Mouse (Mus musculus): ENCODE measurements around the gene Fry.
"Not testable (repeated sequence)": the region's sequence is repeated elsewhere in the genome, so short reads cannot be mapped to it uniquely, and the experiment has no call there.

The Fry gene

GRCm38 (mm10) chr5:150477364-150477763 lies 358.9 kb downstream of the Fry start:
- DNase-seq = no peak

GRCm38 (mm10) chr5:150478612-150479011 lies 360.2 kb downstream of the Fry start:
- no peak for DNase-seq

- peak; percentile 9 for DNase-seq
Observed at GRCm38 (mm10) chr5:150485198-150485597, 366.8 kb downstream of the Fry start.

GRCm38 (mm10) chr5:150490285-150490684 lies 371.8 kb downstream of the Fry start:
- DNase-seq = no peak

- no peak for DNase-seq
Observed at GRCm38 (mm10) chr5:150490821-150491220, 372.4 kb downstream of the Fry start.

GRCm38 (mm10) chr5:150491573-150492173 lies 373.2 kb downstream of the Fry start:
- DNase-seq = not testable (repeated sequence)

- DNase-seq = no peak
Observed at GRCm38 (mm10) chr5:150495792-150496191, 377.3 kb downstream of the Fry start.

- no peak for DNase-seq
Observed at GRCm38 (mm10) chr5:150510451-150511225, 392.2 kb downstream of the Fry start.

GRCm38 (mm10) chr5:150513264-150513663 lies 394.8 kb downstream of the Fry start:
- DNase-seq = no peak

- DNase-seq = no peak
Observed at GRCm38 (mm10) chr5:150514027-150514426, 395.6 kb downstream of the Fry start.

- no peak for DNase-seq
Observed at GRCm38 (mm10) chr5:150518064-150518463, 399.6 kb downstream of the Fry start, which contains the start of gene Zar1l. Gene Zar1l, minus strand, starts transcription at chr5:150518164.

- DNase-seq = no peak
Observed at GRCm38 (mm10) chr5:150519551-150519950, 401.1 kb downstream of the Fry start.

GRCm38 (mm10) chr5:150521937-150522866 lies 403.8 kb downstream of the Fry start, which contains the start of gene Brca2:
Gene Brca2, plus strand, starts transcription at chr5:150522630.
- peak; percentile 75 for DNase-seq

- no peak for DNase-seq
Observed at GRCm38 (mm10) chr5:150522867-150523234, 404.4 kb downstream of the Fry start.

GRCm38 (mm10) chr5:150525239-150525638 lies 406.8 kb downstream of the Fry start:
- DNase-seq = no peak

GRCm38 (mm10) chr5:150541302-150541701 lies 422.9 kb downstream of the Fry start:
- DNase-seq = no peak

GRCm38 (mm10) chr5:150543184-150543583 lies 424.7 kb downstream of the Fry start:
- no peak for DNase-seq
